Mouse (Mus musculus): Measurements from ENCODE around the gene Stk32c. TPM values are rescaled to one million over a fixed set of nuclear protein-coding genes. Genes with fewer than 3 reads are reported as not detected.

Gene Stk32c
- total and polyA plus RNA-seq, 3 experiments, result 0.21 TPM; not detected in 2

GRCm38 (mm10) chr7:139082281-139082680 is 130.8 kb downstream of the Stk32c start:
- H3K4me1 ChIP-seq (ENCODE audit: control insufficient read depth in 1 of 2, insufficient read depth in 2 of 2, low read length in 2 of 2), result no peaks in the 10 kb centered on the region
- no peaks in the 10 kb centered on the region for H3K27me3 ChIP-seq (ENCODE audit: control insufficient read depth in 1 of 2, insufficient read depth in 2 of 2, low read length in 2 of 2)
- no peak overlapping the region for H3K9ac ChIP-seq (ENCODE audit: control insufficient read depth, low read depth, low read length, poor library complexity, severe bottlenecking)
- DNase-seq (ENCODE audit: low read depth, low spot score), result no peak
- no peak overlapping the region for H3K4me3 ChIP-seq (ENCODE audit: control insufficient read depth in 1 of 2, insufficient read depth in 1 of 2, low read depth in 2 of 2, low read length in 2 of 2)
- TF ChIP-seq BHLHE40 (IDR thresholded peaks at IDR 0.05; ENCODE audit: borderline replicate concordance, low read depth, low read length) (no peak), MXI1 (IDR thresholded peaks at IDR 0.05; ENCODE audit: low read depth, low read length) (no peak), ZNF384 (IDR thresholded peaks at IDR 0.05; ENCODE audit: low read depth, low read length) (no peak), NELFE (IDR thresholded peaks at IDR 0.05; ENCODE audit: low read depth, low read length) (no peak), POLR2A (IDR thresholded peaks at IDR 0.05; ENCODE audit: control insufficient read depth in 1 of 2, insufficient read depth in 1 of 2, low read depth in 1 of 2, low read length in 2 of 2, poor library complexity in 1 of 2) (no peak), ETS1 (IDR thresholded peaks at IDR 0.05; ENCODE audit: low read depth, low read length) (no peak), RAD21 (IDR thresholded peaks at IDR 0.05; ENCODE audit: low read depth, low read length) (no peak), E2F4 (IDR thresholded peaks at IDR 0.05; ENCODE audit: borderline replicate concordance, low read depth, low read length) (no peak), ELF1 (IDR thresholded peaks at IDR 0.05; ENCODE audit: low read depth, low read length) (no peak), CTCF (IDR thresholded peaks at IDR 0.05 in 2 of 3, conservative IDR thresholded peaks at IDR 0.05 in 1 of 3; ENCODE audit: control insufficient read depth in 1 of 3, insufficient read depth in 1 of 3, low read depth in 2 of 3, low read length in 3 of 3, poor library complexity in 1 of 3, severe bottlenecking in 1 of 3) (no peak), MEF2A (IDR thresholded peaks at IDR 0.05; ENCODE audit: extremely low read depth, insufficient replicate concordance, low read depth, low read length, poor library complexity, severe bottlenecking) (no peak), TBP (IDR thresholded peaks at IDR 0.05; ENCODE audit: low read depth, low read length) (no peak), JUND (IDR thresholded peaks at IDR 0.05; ENCODE audit: low read depth, low read length) (no peak), MAZ (IDR thresholded peaks at IDR 0.05; ENCODE audit: low read depth, low read length) (no peak), TCF12 (IDR thresholded peaks at IDR 0.05; ENCODE audit: low read depth, low read length) (no peak)
- no peaks in the 10 kb centered on the region for H3K36me3 ChIP-seq (ENCODE audit: control insufficient read depth in 1 of 2, insufficient read depth in 2 of 2, low read length in 2 of 2)
- H3K79me2 ChIP-seq (ENCODE audit: control insufficient read depth, insufficient read depth, low read length, poor library complexity), result no peaks in the 10 kb centered on the region
- H3K9me3 ChIP-seq (replicated peaks; ENCODE audit: insufficient read depth, low read length), result no peaks in the 10 kb centered on the region
- no peak overlapping the region for H3K27ac ChIP-seq (ENCODE audit: control insufficient read depth, low read depth, low read length)

- no peak overlapping the region for H3K27ac ChIP-seq (ENCODE audit: control insufficient read depth, low read depth, low read length)
- no peaks in the 10 kb centered on the region for H3K79me2 ChIP-seq (ENCODE audit: control insufficient read depth, insufficient read depth, low read length, poor library complexity)
- no peak overlapping the region for H3K9ac ChIP-seq (ENCODE audit: control insufficient read depth, low read depth, low read length, poor library complexity, severe bottlenecking)
- no peak overlapping the region for H3K4me3 ChIP-seq (ENCODE audit: control insufficient read depth in 1 of 2, insufficient read depth in 1 of 2, low read depth in 2 of 2, low read length in 2 of 2)
- H3K36me3 ChIP-seq (ENCODE audit: control insufficient read depth in 1 of 2, insufficient read depth in 2 of 2, low read length in 2 of 2), result no peaks in the 10 kb centered on the region
- H3K4me1 ChIP-seq (ENCODE audit: control insufficient read depth in 1 of 2, insufficient read depth in 2 of 2, low read length in 2 of 2), result no peaks in the 10 kb centered on the region
- TF ChIP-seq TBP (IDR thresholded peaks at IDR 0.05; ENCODE audit: low read depth, low read length) (no peak), EP300 (IDR thresholded peaks at IDR 0.05; ENCODE audit: low read depth in 1 of 2, low read length in 2 of 2) (no peak), MEF2A (IDR thresholded peaks at IDR 0.05; ENCODE audit: extremely low read depth, insufficient replicate concordance, low read depth, low read length, poor library complexity, severe bottlenecking) (no peak), SIN3A (IDR thresholded peaks at IDR 0.05; ENCODE audit: low read length) (no peak), USF2 (IDR thresholded peaks at IDR 0.05; ENCODE audit: borderline replicate concordance in 1 of 2, insufficient read depth in 1 of 2, low read depth in 1 of 2, low read length in 2 of 2) (no peak), CHD1 (IDR thresholded peaks at IDR 0.05; ENCODE audit: low read depth, low read length) (no peak), POLR2A (IDR thresholded peaks at IDR 0.05; ENCODE audit: control insufficient read depth in 1 of 2, insufficient read depth in 1 of 2, low read depth in 1 of 2, low read length in 2 of 2, poor library complexity in 1 of 2) (no peak), POLR2AphosphoS5 (IDR thresholded peaks at IDR 0.05; ENCODE audit: borderline replicate concordance, low read depth, low read length) (no peak), GABPA (IDR thresholded peaks at IDR 0.05; ENCODE audit: low read depth, low read length) (no peak), ZNF384 (IDR thresholded peaks at IDR 0.05; ENCODE audit: low read depth, low read length) (no peak), MXI1 (IDR thresholded peaks at IDR 0.05; ENCODE audit: low read depth, low read length) (no peak), ETS1 (IDR thresholded peaks at IDR 0.05; ENCODE audit: low read depth, low read length) (no peak), MAZ (IDR thresholded peaks at IDR 0.05; ENCODE audit: low read depth, low read length) (no peak), MYC (IDR thresholded peaks at IDR 0.05; ENCODE audit: low read depth, low read length) (no peak), UBTF (IDR thresholded peaks at IDR 0.05; ENCODE audit: borderline replicate concordance, insufficient read depth, low read depth, low read length) (no peak)
- H3K27me3 ChIP-seq (ENCODE audit: control insufficient read depth in 1 of 2, insufficient read depth in 2 of 2, low read length in 2 of 2), result no peaks in the 10 kb centered on the region
- no peaks in the 10 kb centered on the region for H3K9me3 ChIP-seq (replicated peaks; ENCODE audit: insufficient read depth, low read length)
- no peak for DNase-seq (ENCODE audit: low read depth, low spot score)
Observed at GRCm38 (mm10) chr7:139081158-139081557, 131.9 kb downstream of the Stk32c start.

Data from MEL (cell line).